10 mouse cellular contexts compared by ENCODE assay signal in genomic region chr8:26891881-26892280, GRCm38 (mm10).
DNase-seq lines count a peak whose midpoint lies in the region; ATAC-seq and TF ChIP-seq lines count a peak whose summit lies in the region.
"Had no signal": no experiment of that assay in that cellular context is flagged by ENCODE, and none has a peak within 500 bp of the region (broad histone marks: within the 10 kb centered on the region; RNA-seq: fewer than 3 reads in every experiment).

No protein-coding gene starts in this region.

- peak; percentile 55 for DNase-seq in midbrain, postnatal 0 days (ENCODE audit: low spot score)
- peak; percentile 73 to 82 for DNase-seq in cerebellum, postnatal 36 days
- peak; percentile 71 to 83 for DNase-seq in heart, postnatal 14 days
- DNase-seq in retina, embryonic 14.5 days (ENCODE audit: low spot score): peak; percentile 13
- DNase-seq in frontal cortex, postnatal 10 days (ENCODE audit: low spot score in 2 of 2): no peak
- no peak for DNase-seq in neural tube, embryonic 10.5 days (ENCODE audit: extremely low spot score, low spot score)
- no peak for DNase-seq in ovary, adult 18-20 months (ENCODE audit: low spot score)

- H3K27ac ChIP-seq in midbrain, postnatal 0 days (ENCODE audit: low read depth, low read length): no peak overlapping the region
- no peak overlapping the region for H3K27ac ChIP-seq in midbrain, embryonic 13.5 days
- H3K27ac ChIP-seq: liver, embryonic 14.5 days had no signal

- H3K36me3 ChIP-seq in midbrain, postnatal 0 days (ENCODE audit: insufficient read depth, low read length): no peaks in the 10 kb centered on the region
- H3K36me3 ChIP-seq in midbrain, embryonic 13.5 days: no peaks in the 10 kb centered on the region

- H3K9me3 ChIP-seq in midbrain, postnatal 0 days (ENCODE audit: low read length): no peaks in the 10 kb centered on the region
- no peaks in the 10 kb centered on the region for H3K9me3 ChIP-seq in midbrain, embryonic 13.5 days

- no peak for TF ChIP-seq CTCF in midbrain, postnatal 0 days (IDR thresholded peaks at IDR 0.05)

- intact Hi-C loops in heart, postnatal 14 days (cut with DNase I): loop anchor here (1.0 kb wide), 1 partner anchor 84 kb away; no protein-coding TSS in a partner anchor

- H3K4me1 ChIP-seq in midbrain, postnatal 0 days (ENCODE audit: insufficient read depth, low read length): no peaks in the 10 kb centered on the region
- peaks cover 6% of the 10 kb centered on the region; the same call in 1 of the 2 replicates for H3K4me1 ChIP-seq in midbrain, embryonic 13.5 days (replicated peaks)

- H3K4me3 ChIP-seq in midbrain, postnatal 0 days (ENCODE audit: low read depth, low read length): no peak overlapping the region
- H3K4me3 ChIP-seq in midbrain, embryonic 13.5 days (replicated peaks): no peak overlapping the region

- no peak overlapping the region for H3K9ac ChIP-seq in midbrain, postnatal 0 days (replicated peaks; ENCODE audit: low read length, poor library complexity, severe bottlenecking)
- H3K9ac ChIP-seq in midbrain, embryonic 13.5 days (replicated peaks): no peak overlapping the region
- H3K9ac ChIP-seq: liver, embryonic 14.5 days had no signal

- WGBS in midbrain, postnatal 0 days: 76% methylated on average over 11 of the region's 11 CpGs
- WGBS in midbrain, embryonic 13.5 days: 71% methylated on average over 11 of the region's 11 CpGs

- H3K4me2 ChIP-seq in midbrain, postnatal 0 days (ENCODE audit: low read depth, low read length, poor library complexity, severe bottlenecking): no peak overlapping the region
- no peak overlapping the region for H3K4me2 ChIP-seq in midbrain, embryonic 13.5 days (replicated peaks)

- H3K27me3 ChIP-seq in midbrain, postnatal 0 days (ENCODE audit: insufficient read depth, low read length): no peaks in the 10 kb centered on the region
- no peaks in the 10 kb centered on the region for H3K27me3 ChIP-seq in midbrain, embryonic 13.5 days
- H3K27me3 ChIP-seq: Patski had no signal

- no peak for ATAC-seq in midbrain, postnatal 0 days (ENCODE audit: low FRiP score)
- no peak for ATAC-seq in midbrain, embryonic 13.5 days
- ATAC-seq: Patski had no signal

Comparison
In these comparisons a context has a peak if more than half of its experiments do, and no peak if none do; other contexts are left out.
1. DNase-seq: peak in midbrain, postnatal 0 days (single experiment), cerebellum, postnatal 36 days (2 of 2), heart, postnatal 14 days (2 of 2) and retina, embryonic 14.5 days (single experiment); none in frontal cortex, postnatal 10 days (0 of 2), neural tube, embryonic 10.5 days (single experiment) and ovary, adult 18-20 months (single experiment).